Mouse (Mus musculus): ENCODE data around the gene Tmem129.

Gene Tmem129

GRCm38 (mm10) chr5:33657787-33658663 lies at the start of gene Tmem129, which contains the start of gene Tacc3:
Gene Tmem129 (minus strand): TSS chr5:33658416.
Gene Tacc3 (plus strand): TSS chr5:33658128.
- in situ Hi-C loops (cut with MboI; ENCODE audit: low pct_unique_long_range_greater_than_20kb in 1 of 2, low sequenced_read_pairs in 2 of 2, unreplicated experiment in 1 of 2), result no loop called here

- in situ Hi-C loops (cut with MboI; ENCODE audit: low pct_unique_long_range_greater_than_20kb in 1 of 2, low sequenced_read_pairs in 2 of 2, unreplicated experiment in 1 of 2), result loop anchor here in 1 of 2 experiments (25.0 kb wide), 1 partner anchor 1680 kb away; the partner anchor contains the start of gene Hmx1
Measured at GRCm38 (mm10) chr5:33707163-33707562, 48.9 kb upstream of the Tmem129 start.

GRCm38 (mm10) chr5:33706350-33706629 lies 48.1 kb upstream of the Tmem129 start:
- in situ Hi-C loops (cut with MboI; ENCODE audit: low pct_unique_long_range_greater_than_20kb in 1 of 2, low sequenced_read_pairs in 2 of 2, unreplicated experiment in 1 of 2), result loop anchor here in 1 of 2 experiments (25.0 kb wide), 1 partner anchor 1681 kb away; the partner anchor contains the start of gene Hmx1

GRCm38 (mm10) chr5:33705612-33706349 lies 47.6 kb upstream of the Tmem129 start:
- in situ Hi-C loops (cut with MboI; ENCODE audit: low pct_unique_long_range_greater_than_20kb in 1 of 2, low sequenced_read_pairs in 2 of 2, unreplicated experiment in 1 of 2), result loop anchor here in 1 of 2 experiments (25.0 kb wide), 1 partner anchor 1682 kb away; the partner anchor contains the start of gene Hmx1

GRCm38 (mm10) chr5:33704945-33705611 lies 46.9 kb upstream of the Tmem129 start:
- in situ Hi-C loops (cut with MboI; ENCODE audit: low pct_unique_long_range_greater_than_20kb in 1 of 2, low sequenced_read_pairs in 2 of 2, unreplicated experiment in 1 of 2), result loop anchor here in 1 of 2 experiments (25.0 kb wide), 1 partner anchor 1682 kb away; the partner anchor contains the start of gene Hmx1

- in situ Hi-C loops (cut with MboI; ENCODE audit: low pct_unique_long_range_greater_than_20kb in 1 of 2, low sequenced_read_pairs in 2 of 2, unreplicated experiment in 1 of 2), result loop anchor here in 1 of 2 experiments (25.0 kb wide), 1 partner anchor 1683 kb away; the partner anchor contains the start of gene Hmx1
Measured at GRCm38 (mm10) chr5:33703999-33704398, 45.8 kb upstream of the Tmem129 start.

- in situ Hi-C loops (cut with MboI; ENCODE audit: low pct_unique_long_range_greater_than_20kb in 1 of 2, low sequenced_read_pairs in 2 of 2, unreplicated experiment in 1 of 2), result loop anchor here in 1 of 2 experiments (25.0 kb wide), 1 partner anchor 1685 kb away; the partner anchor contains the start of gene Hmx1
Measured at GRCm38 (mm10) chr5:33701832-33702231, 43.6 kb upstream of the Tmem129 start.

GRCm38 (mm10) chr5:33700010-33700409 lies 41.8 kb upstream of the Tmem129 start:
- in situ Hi-C loops (cut with MboI; ENCODE audit: low pct_unique_long_range_greater_than_20kb in 1 of 2, low sequenced_read_pairs in 2 of 2, unreplicated experiment in 1 of 2), result loop anchor here in 1 of 2 experiments (25.0 kb wide), 1 partner anchor 1687 kb away; the partner anchor contains the start of gene Hmx1

- in situ Hi-C loops (cut with MboI; ENCODE audit: low pct_unique_long_range_greater_than_20kb in 1 of 2, low sequenced_read_pairs in 2 of 2, unreplicated experiment in 1 of 2), result no loop called here
Measured at GRCm38 (mm10) chr5:33698669-33699068, 40.5 kb upstream of the Tmem129 start.

- in situ Hi-C loops (cut with MboI; ENCODE audit: low pct_unique_long_range_greater_than_20kb in 1 of 2, low sequenced_read_pairs in 2 of 2, unreplicated experiment in 1 of 2), result no loop called here
Measured at GRCm38 (mm10) chr5:33697947-33698512, 39.8 kb upstream of the Tmem129 start.

GRCm38 (mm10) chr5:33697534-33697933 lies 39.3 kb upstream of the Tmem129 start:
- in situ Hi-C loops (cut with MboI; ENCODE audit: low pct_unique_long_range_greater_than_20kb in 1 of 2, low sequenced_read_pairs in 2 of 2, unreplicated experiment in 1 of 2), result no loop called here

- in situ Hi-C loops (cut with MboI; ENCODE audit: low pct_unique_long_range_greater_than_20kb in 1 of 2, low sequenced_read_pairs in 2 of 2, unreplicated experiment in 1 of 2), result no loop called here
Measured at GRCm38 (mm10) chr5:33696430-33696829, 38.2 kb upstream of the Tmem129 start.

GRCm38 (mm10) chr5:33695718-33696121 lies 37.5 kb upstream of the Tmem129 start:
- in situ Hi-C loops (cut with MboI; ENCODE audit: low pct_unique_long_range_greater_than_20kb in 1 of 2, low sequenced_read_pairs in 2 of 2, unreplicated experiment in 1 of 2), result no loop called here

- in situ Hi-C loops (cut with MboI; ENCODE audit: low pct_unique_long_range_greater_than_20kb in 1 of 2, low sequenced_read_pairs in 2 of 2, unreplicated experiment in 1 of 2), result no loop called here
Measured at GRCm38 (mm10) chr5:33694848-33695717, 36.9 kb upstream of the Tmem129 start.

- in situ Hi-C loops (cut with MboI; ENCODE audit: low pct_unique_long_range_greater_than_20kb in 1 of 2, low sequenced_read_pairs in 2 of 2, unreplicated experiment in 1 of 2), result no loop called here
Measured at GRCm38 (mm10) chr5:33694461-33694847, 36.2 kb upstream of the Tmem129 start.

- in situ Hi-C loops (cut with MboI; ENCODE audit: low pct_unique_long_range_greater_than_20kb in 1 of 2, low sequenced_read_pairs in 2 of 2, unreplicated experiment in 1 of 2), result no loop called here
Measured at GRCm38 (mm10) chr5:33692393-33692792, 34.2 kb upstream of the Tmem129 start.

- in situ Hi-C loops (cut with MboI; ENCODE audit: low pct_unique_long_range_greater_than_20kb in 1 of 2, low sequenced_read_pairs in 2 of 2, unreplicated experiment in 1 of 2), result no loop called here
Measured at GRCm38 (mm10) chr5:33689852-33690645, 31.8 kb upstream of the Tmem129 start.

Data from mouse embryonic stem cell (cell line).